ENCODE assay signal across 8 mouse cellular contexts in the genomic region with DNA sequence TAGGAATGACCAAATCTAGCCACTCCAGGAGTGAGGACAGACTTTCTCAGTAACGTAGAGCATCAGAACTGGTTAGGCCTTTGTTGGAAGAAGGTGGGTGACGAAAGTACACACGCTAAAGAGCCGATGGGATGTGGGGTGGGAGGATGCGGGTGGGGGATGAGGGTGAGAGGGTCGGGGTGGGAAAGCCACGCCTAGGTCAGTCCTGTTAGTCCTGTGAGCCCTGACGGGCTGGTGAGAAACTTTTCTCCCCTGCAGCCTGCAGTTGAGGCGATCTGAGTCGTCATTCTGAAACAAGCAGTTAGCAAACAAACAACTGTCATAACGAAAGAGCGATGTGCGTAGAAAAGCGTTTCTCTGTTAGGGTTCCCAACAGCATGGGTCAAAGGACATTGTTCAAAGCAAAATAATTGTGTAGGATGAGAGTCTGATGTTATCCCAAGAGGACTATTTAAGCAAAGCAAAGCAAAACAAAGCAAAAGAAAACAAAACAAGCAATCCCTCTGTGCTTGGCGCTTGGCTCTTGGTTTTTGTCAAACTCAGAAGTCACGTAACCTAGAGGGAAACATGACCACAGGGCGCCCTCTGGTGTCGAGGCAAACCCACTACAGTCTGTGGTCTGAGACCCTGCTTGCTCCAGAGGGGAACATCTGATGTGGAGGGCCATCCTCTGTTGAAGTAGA.
A peak's percentile ranks its signal among the peaks of the same experiment; 100 is the strongest.
DNase-seq lines count a peak whose midpoint lies in the region; ATAC-seq lines count a peak whose summit lies in the region.

No protein-coding gene starts in this region.

- intact Hi-C loops in left cerebral cortex, postnatal 36 days (cut with DNase I), result loop anchor here (2.0 kb wide), 1 partner anchor 464 kb away; no protein-coding TSS in a partner anchor

- H3K4me3 ChIP-seq in intestine, embryonic 16.5 days (ENCODE audit: low read length), result peak overlapping the region; percentile 38
- H3K4me3 ChIP-seq in midbrain, embryonic 10.5 days, result 0 out of 2 replicates have a peak overlapping the region, but pooled peaks have one; percentile 14

- H3K27ac ChIP-seq in intestine, embryonic 16.5 days (ENCODE audit: low read length), result no peak overlapping the region
- peak overlapping the region; percentile 79 for H3K27ac ChIP-seq in midbrain, embryonic 10.5 days (replicated peaks)

- WGBS in intestine, embryonic 16.5 days, result 15% methylated on average over 18 of the region's 18 CpGs
- WGBS in midbrain, embryonic 10.5 days, result 43% methylated on average over 18 of the region's 18 CpGs

- peak overlapping the region; percentile 36 for H3K9ac ChIP-seq in intestine, embryonic 16.5 days (ENCODE audit: low read depth, low read length)

- no peaks in the 10 kb centered on the region for H3K4me1 ChIP-seq in intestine, embryonic 16.5 days (ENCODE audit: control insufficient read depth, insufficient read depth, low read length)
- H3K4me1 ChIP-seq in midbrain, embryonic 10.5 days, result peaks cover 33% of the 10 kb centered on the region

- ATAC-seq in intestine, embryonic 16.5 days, result peak; percentile 86

- peak; percentile 73 to 92 for DNase-seq in adrenal gland, adult (ENCODE audit: inconsistent age in 2 of 2, low spot score in 1 of 2)
- peak; percentile 84 for DNase-seq in embryo, embryonic 11 days
- peak; percentile 61 to 78 for DNase-seq in gastrocnemius, postnatal 4 days (ENCODE audit: low spot score in 2 of 2)
- DNase-seq in left cerebral cortex, postnatal 36 days (ENCODE audit: low spot score in 2 of 2), result peak; percentile 59
- peak; percentile 86 for DNase-seq in midbrain, embryonic 10.5 days (ENCODE audit: low spot score)
- peak; percentile 78 for DNase-seq in right cerebral cortex, postnatal 4 days
- DNase-seq in yolk sac, embryonic 10.5 days (ENCODE audit: low spot score), result peak; percentile 59

- H3K9me3 ChIP-seq in intestine, embryonic 16.5 days (ENCODE audit: control insufficient read depth, low read length), result no peaks in the 10 kb centered on the region
- no peaks in the 10 kb centered on the region for H3K9me3 ChIP-seq in midbrain, embryonic 10.5 days (replicated peaks)

- H3K27me3 ChIP-seq in intestine, embryonic 16.5 days (replicated peaks; ENCODE audit: control insufficient read depth, insufficient read depth, low read length), result no peaks in the 10 kb centered on the region
- peaks cover 6% of the 10 kb centered on the region for H3K27me3 ChIP-seq in midbrain, embryonic 10.5 days (ENCODE audit: low read depth, poor library complexity, severe bottlenecking)

- H3K36me3 ChIP-seq in intestine, embryonic 16.5 days (ENCODE audit: control insufficient read depth, insufficient read depth, low read length), result no peaks in the 10 kb centered on the region
- H3K36me3 ChIP-seq in midbrain, embryonic 10.5 days, result no peaks in the 10 kb centered on the region

- H3K4me2 ChIP-seq in intestine, embryonic 16.5 days (ENCODE audit: low read depth, low read length), result peak overlapping the region; percentile 51
